Mouse (Mus musculus) spleen, adult 18-20 months (tissue): Measurements from ENCODE around the gene AC161166.1.
A peak's percentile ranks its signal among the peaks of the same experiment; 100 is the strongest.
"Not testable (repeated sequence)": the region's sequence is repeated elsewhere in the genome, so short reads cannot be mapped to it uniquely, and the experiment has no call there.

Experiments used
- DNase-seq, 2 experiments: peaks; one replicate each; pipeline ENCODE4 v3.0.0; 2022; ENCODE audit warnings: mixed read lengths in 2 of 2

AC161166.1 gene

DNA sequence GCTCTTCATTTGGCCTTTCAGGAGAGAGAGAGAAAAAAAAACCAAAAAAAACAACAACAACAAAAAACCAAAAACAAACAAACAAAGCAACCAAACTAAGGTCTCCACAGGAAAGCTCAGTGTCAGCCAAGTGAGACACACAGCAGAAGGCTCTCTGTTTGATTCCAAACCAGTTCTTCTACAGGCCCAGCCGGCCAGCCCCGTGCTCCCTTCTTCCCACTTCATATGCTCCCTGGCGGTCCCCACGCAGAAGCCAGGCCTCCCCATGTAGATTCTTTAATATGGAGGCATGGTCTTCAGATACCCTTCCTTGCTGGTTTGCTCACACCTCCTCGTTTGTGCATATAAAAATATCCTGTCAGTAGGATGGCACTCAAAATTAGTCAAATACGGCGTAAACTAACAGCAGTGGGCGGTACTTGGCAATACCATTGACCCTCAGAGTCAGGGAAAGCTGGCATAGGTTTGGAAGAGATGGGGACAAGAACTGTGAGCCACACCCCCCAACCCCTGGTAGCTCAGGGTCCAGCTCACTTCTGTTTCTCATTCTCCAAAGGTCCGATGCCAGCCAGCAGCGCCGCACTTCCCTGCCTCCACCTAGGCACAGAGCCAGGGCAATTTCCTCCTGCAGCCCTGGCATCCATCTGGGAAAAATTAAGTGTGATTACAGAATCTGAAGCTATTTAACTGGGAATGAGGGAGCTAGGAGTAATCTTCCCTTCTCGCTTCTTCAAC, 13.6 kb upstream of the AC161166.1 start:
- DNase-seq: no peak

DNA sequence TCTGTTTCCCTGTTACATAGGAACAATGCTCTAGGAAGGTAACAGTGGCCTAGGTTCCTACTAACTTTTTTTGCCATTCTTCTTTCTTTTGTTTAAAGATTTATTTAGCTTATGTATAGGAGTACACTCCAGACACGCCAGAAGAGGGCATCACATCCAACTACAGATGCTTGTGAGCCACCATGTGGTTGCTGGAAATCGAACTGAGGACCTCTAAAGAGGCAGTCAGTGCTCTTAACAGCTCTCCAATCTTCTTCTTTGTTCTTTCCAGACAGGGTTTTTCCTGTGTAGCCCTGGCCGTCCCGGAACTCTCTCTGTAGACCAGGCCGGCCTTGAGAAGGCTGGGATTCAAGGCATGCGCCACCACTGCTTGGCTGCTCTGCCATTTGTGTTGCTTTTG, 12.7 kb upstream of the AC161166.1 start:
- no peak for DNase-seq

DNA sequence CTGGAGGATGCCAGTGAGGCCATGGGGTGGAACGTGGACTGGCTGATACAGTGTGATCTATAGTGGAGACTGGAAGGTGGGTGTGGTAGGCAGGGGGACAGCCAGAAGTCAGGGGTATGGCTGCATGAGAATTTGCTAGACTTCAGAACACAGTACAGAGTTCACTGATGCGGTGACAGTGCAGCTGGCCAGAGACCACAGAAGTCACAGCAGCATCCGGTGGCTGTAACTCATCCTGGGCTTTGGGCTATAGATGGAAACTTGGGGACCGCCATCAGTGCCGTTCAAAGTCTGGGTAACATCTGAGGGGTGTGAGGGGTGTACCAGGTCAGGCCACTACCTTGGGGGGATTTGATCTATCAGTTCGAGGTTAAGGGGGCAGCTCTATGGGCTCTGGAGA, 11.5 kb upstream of the AC161166.1 start:
- no peak for DNase-seq

- DNase-seq: no peak
These were observed 10.6 kb upstream of the AC161166.1 start for GRCm38 (mm10) chr7:24522805-24523204.

DNA sequence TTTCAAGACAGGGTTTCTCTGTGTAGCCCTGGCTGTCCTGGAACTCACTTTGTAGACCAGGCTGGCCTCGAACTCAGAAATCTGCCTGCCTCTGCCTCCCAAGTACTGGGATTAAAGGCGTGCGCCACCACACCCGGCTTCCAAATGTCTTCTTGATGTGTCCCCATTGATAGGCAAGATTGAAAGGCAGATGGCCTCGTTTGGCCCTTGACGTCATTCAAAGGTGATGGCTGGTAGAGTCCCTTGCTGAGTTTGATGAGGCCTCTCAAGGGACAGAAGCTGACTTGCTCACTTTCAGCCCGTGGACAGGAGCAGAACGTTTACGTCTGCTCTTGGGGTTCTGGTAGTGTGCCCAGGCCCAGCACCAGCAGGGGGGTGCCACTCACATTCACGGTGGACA, 7.8 kb upstream of the AC161166.1 start:
- DNase-seq: not testable (repeated sequence)

GRCm38 (mm10) chr7:24519130-24519529, 6.9 kb upstream of the AC161166.1 start:
- no peak for DNase-seq

DNA sequence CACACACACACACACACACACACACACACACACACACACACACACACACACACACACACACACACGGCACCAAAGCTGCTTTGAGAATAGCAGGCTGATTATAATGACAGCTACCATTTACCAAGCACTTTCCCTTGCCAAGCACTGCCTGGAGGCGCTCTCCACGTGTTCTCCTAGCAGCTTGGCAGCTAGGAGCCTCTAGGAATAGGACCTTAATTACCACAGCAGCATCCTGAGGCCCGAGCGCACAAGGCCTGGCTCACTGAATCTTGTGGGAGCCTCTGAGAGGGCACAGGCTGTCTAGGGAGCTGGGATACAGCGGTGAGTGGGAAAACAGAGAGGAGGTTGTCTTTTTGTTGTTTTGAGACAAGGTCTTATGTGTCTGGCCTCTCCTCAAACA, 5.4 kb upstream of the AC161166.1 start:
- DNase-seq: no peak

GRCm38 (mm10) chr7:24517077-24517476, 4.8 kb upstream of the AC161166.1 start:
- no peak for DNase-seq

DNA sequence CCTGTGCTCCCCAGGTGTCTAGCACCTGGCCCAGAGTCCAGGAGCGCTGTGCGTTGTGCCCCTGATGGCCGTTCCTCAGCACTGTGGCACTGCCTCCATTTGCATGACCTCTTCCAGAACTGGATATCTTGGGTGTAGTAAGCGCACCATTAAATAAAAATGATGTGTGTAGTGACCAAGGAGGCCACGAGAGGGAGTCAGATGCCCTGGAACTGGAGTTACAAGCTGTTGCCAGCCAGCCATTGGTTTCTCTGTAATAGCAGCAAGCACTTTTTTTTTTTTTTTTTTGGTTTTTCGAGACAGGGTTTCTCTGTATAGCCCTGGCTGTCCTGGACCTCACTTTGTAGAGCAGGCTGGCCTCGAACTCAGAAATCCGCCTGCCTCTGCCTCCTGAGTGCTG, 4.1 kb upstream of the AC161166.1 start:
- not testable (repeated sequence) for DNase-seq

GRCm38 (mm10) chr7:24507726-24508114, 4.5 kb downstream of the AC161166.1 start:
- DNase-seq: no peak

DNA sequence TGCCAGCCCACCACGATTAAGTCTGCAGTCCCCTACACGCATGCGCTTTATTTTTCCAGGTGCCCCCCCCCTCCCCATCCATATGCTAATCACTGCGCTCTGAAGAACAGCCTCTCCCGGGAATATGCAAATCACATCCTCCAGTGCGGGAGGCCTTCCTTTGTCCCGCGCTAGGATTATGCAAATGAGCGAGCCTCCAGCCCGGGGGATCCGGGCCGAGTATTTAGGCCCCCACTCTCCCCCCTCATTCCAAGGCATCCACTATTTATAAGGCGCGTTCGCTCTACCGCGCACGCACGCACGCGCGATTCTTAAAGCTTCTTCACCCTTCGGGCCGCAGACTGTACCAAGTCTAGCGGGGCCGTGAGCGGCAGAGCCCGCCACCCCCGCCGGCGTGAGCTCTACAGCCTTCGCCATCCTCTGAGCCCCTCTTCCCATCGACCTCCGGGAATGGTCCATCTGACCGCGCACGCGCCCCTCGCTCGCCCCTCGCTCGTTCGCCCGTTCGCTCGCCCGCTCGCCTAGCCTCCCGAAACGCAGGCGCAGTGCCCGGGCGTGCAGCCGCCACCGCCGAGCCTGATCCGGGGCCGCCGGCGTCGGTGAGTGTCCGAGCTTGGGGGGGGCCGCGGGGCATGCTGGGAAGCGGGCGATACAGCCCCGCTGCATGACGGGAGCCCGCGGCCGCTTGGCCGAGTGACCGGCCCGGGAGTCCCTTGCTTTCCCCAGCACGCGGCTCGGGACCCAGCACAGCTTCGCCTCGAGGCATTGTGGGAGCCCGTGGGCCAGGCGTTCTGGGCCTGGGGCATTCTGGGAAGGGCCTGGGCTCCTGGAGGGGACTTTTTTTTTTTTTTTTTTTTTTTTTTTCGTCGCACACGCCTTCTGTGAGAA, 5.2 kb downstream of the AC161166.1 start, which contains the start of gene Zfp428:
Gene Zfp428 (plus strand): TSS at position 169 of the 888 bp plus-strand sequence.
- peak; percentile 66 to 79 for DNase-seq

DNA sequence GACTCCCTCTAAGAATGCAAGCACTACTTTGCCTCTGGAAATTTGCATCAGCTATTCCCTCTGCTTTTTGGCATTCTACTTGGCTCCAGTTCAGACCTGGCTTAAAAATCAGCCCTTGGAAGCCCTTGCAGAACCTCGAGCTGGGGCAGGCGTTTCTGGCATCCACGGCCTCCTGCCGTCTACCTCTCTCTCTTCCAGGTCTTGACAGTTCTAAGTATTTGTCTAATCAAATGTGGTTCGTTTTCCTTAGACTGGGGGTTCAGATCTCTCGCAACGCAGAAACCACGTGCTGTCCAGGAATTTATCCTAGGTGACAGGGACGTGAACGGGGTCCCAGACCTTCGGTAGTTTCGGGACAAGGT, 5.8 kb downstream of the AC161166.1 start:
- no peak for DNase-seq

- no peak for DNase-seq
These were observed 6.2 kb downstream of the AC161166.1 start for GRCm38 (mm10) chr7:24506065-24506459.

DNA sequence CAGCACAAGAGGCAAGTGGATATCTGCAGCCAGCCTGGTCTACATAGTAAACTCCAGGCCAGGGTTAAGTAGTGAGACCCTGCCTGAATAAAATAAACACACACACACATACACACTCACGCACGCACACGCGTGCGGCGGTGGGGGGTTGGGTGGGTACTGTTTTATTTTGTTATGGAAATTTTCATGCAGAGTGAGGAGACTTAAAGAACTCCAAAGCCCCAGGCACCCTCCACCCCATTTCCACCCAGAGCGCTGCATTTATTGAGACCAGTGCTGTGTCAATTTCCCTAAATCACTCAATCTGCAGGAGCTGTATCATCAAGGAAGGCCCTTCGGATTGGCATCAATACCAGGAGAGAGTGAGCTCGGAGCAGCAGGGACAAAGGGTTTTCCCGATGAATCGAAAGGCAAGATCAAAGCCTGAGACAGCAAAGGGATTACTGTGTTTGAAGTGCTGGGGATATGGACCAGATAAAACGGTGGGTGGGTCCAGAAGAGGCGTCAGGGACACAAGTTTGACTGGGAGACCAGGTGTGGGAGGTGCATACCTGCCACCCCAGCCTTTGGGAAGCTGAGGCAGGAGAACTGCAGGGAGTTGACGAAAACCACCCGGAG, 6.7 kb downstream of the AC161166.1 start:
- no peak for DNase-seq

DNA sequence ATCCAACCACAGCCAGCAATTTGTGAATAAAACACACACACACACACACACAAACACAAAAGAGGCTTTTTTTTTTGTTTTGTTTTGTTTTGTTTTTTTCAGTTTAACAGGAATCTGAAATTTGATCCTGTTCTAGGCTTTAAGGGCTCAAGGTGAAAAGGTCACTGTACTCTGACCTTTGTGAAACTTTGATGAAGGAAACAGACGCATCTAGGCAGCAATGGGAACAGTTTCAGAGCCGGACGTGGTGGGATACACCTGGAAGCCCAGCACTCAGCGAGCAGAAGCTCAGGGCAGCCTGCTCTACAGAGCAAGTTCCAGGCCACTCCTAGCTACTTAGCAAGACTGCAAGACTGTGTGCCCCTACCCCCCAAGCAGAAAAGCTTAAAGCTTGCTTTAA, 7.4 kb downstream of the AC161166.1 start:
- DNase-seq: no peak

DNA sequence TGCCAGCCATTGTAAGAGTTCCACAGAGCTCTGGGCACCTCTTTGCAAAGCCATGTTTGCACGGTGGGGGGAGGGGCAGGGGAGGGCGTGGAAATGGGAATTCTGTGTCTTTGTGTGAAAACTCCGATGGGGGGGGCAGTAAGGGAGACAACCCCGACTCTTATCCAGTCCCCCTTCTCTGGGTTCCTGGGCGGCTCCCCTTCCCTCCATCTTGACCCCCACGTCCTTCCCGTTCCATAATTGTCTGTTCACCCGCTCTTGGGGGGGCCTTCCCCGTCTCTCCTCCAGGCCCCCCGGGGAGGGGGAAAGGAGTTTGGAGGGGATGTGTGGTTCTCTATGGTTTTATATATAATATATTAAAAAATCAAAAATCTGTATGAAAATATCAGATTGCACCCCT, 8.3 kb downstream of the AC161166.1 start:
- no peak for DNase-seq

- DNase-seq: peak in 1 of 2 experiments; percentile 21
These were observed 10.8 kb downstream of the AC161166.1 start for GRCm38 (mm10) chr7:24501492-24501891.

GRCm38 (mm10) chr7:24500929-24501328, 11.3 kb downstream of the AC161166.1 start:
- peak in 1 of 2 experiments; percentile 42 for DNase-seq

DNA sequence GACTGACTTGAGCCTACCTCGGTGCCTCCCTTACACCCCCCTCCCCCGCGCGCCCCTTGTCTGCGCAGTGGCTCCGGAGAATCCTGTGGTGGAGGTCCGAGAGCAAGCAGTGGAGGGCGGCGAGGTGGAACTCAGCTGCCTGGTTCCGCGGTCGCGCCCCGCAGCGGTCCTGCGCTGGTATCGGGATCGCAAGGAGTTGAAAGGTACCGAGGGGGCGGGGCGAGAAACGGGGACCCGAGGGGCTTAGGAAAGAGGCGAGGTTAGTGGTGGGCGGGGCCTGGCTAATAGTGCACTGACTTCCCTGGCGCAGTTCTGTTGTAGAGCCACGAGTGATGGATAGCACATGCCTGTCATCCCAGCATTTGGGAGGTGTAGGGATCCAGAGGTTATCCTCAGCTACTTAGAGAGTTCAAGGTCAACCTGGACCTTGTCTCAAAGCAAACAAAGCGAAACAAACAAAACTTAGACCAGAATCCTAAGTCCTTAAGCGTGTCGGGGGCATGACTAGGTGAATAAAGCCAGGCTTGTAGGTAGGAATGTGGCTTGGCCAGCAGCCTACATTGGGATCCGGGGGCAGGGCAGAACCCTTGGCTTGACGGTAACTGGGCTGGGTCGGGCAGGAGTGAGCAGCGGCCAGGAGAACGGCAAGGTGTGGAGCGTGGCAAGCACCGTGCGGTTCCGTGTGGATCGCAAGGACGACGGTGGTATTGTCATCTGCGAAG, 12.2 kb downstream of the AC161166.1 start:
- peak in 1 of 2 experiments; percentile 18 for DNase-seq

GRCm38 (mm10) chr7:24488303-24488702, 24.0 kb downstream of the AC161166.1 start:
- DNase-seq: no peak

- no peak for DNase-seq
These were observed 24.9 kb downstream of the AC161166.1 start for GRCm38 (mm10) chr7:24487403-24487802.

- no peak for DNase-seq
These were observed 25.6 kb downstream of the AC161166.1 start for GRCm38 (mm10) chr7:24486654-24487130.

GRCm38 (mm10) chr7:24485481-24485880, 26.8 kb downstream of the AC161166.1 start:
- no peak for DNase-seq
